ENCODE assay signal across 22 mouse cellular contexts in genomic region chr7:106793098-106793497, GRCm38 (mm10). TPM values are rescaled to one million over a fixed set of nuclear protein-coding genes. Genes with fewer than 3 reads are reported as not detected.
"Had no signal": no experiment of that assay in that cellular context is flagged by ENCODE, and none has a peak within 500 bp of the region (broad histone marks: within the 10 kb centered on the region; RNA-seq: fewer than 3 reads in every experiment).

Gene Olfr699, minus strand, starts transcription at chr7:106793198.

- H3K9ac ChIP-seq: neural tube, embryonic 13.5 days; neural tube, embryonic 15.5 days; stomach, embryonic 15.5 days had no signal

- H3K36me3 ChIP-seq: neural tube, embryonic 13.5 days; neural tube, embryonic 15.5 days; stomach, embryonic 15.5 days had no signal

- H3K4me2 ChIP-seq: neural tube, embryonic 13.5 days; neural tube, embryonic 15.5 days; stomach, embryonic 15.5 days had no signal

- H3K4me3 ChIP-seq: neural tube, embryonic 13.5 days; neural tube, embryonic 15.5 days; stomach, embryonic 15.5 days had no signal

- H3K9me3 ChIP-seq: neural tube, embryonic 13.5 days; neural tube, embryonic 15.5 days; stomach, embryonic 15.5 days had no signal

- H3K27ac ChIP-seq: neural tube, embryonic 13.5 days; neural tube, embryonic 15.5 days; stomach, embryonic 15.5 days; stomach, postnatal 0 days had no signal

- H3K4me1 ChIP-seq: neural tube, embryonic 13.5 days; neural tube, embryonic 15.5 days; stomach, embryonic 15.5 days had no signal

- DNase-seq: retina, postnatal 1 day; right cerebral cortex, adult 18-20 months; right cerebral cortex, postnatal 14 days; right cerebral cortex, postnatal 4 days; spleen, adult 18-20 months; thymus, adult 18-20 months; thymus, adult 2 months; thymus, postnatal 14 days; thymus, postnatal 25 days; thymus, postnatal 36 days; thymus, postnatal 4 days had no signal

- H3K27me3 ChIP-seq: neural tube, embryonic 13.5 days; neural tube, embryonic 15.5 days; stomach, embryonic 15.5 days had no signal

RNA-seq across cellular contexts. Expression of gene Olfr699, which starts in this region (rescaled TPM):
- polyA plus RNA-seq: neural tube, embryonic 13.5 days; neural tube, embryonic 14.5 days; neural tube, embryonic 15.5 days; small intestine, adult 2 months; spleen, adult 2 months; stomach, embryonic 14.5 days; stomach, embryonic 15.5 days; stomach, embryonic 16.5 days; stomach, postnatal 0 days; thymus, adult 2 months; thymus, postnatal 0 days; urinary bladder, adult 2 months had no signal
